Mouse (Mus musculus) large intestine, adult 2 months (tissue): ENCODE data around the gene Aspscr1. TPM values are rescaled to one million over a fixed set of nuclear protein-coding genes. Genes with fewer than 3 reads are reported as not detected.

Experiments
- DNase-seq: peaks from one replicate; pipeline ENCODE4 v3.0.0-alpha.2; 2012; ENCODE audit warnings: low read depth, low spot score
- WGBS: fragments of 180-500 bp; shearing (Covaris S2); methylation state at CpG from one replicate; pipeline ENCODE4 v1.1.7; 2018; 5-methylcytosine and 5-hydroxymethylcytosine counted together
- polyA plus RNA-seq: library from polyadenylated mRNA; depleted of rRNA; stranded (reverse); fragments of >200 nt; gene quantifications from 2 replicates; pipeline ENCODE4 v1.2.3, GENCODE M21; 2012

Gene Aspscr1
- polyA plus RNA-seq, 1 experiment, result 74.9 TPM

DNA sequence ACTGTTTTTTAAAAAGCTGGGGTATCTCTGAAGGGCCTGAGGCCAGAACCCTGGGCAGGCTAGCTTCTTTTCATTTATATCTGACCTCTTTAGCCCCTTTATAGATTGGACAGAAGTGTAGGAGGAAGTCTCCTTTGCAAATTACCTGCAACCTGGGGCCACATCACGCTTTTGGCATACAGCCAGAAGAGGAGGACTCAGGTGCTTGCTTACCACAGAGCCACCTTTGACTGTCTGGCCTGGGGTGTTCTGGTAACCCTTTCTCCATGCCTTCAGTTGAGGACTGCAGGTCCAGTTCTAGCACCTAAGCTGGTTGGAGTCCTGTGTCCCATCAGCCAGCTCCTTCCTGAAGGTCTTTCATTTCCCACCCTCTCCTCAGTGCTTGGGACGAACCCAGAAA is 36.8 kb downstream of the Aspscr1 start:
- WGBS, result 41% methylated on average over 2 of the region's 2 CpGs
- no peak for DNase-seq

DNA sequence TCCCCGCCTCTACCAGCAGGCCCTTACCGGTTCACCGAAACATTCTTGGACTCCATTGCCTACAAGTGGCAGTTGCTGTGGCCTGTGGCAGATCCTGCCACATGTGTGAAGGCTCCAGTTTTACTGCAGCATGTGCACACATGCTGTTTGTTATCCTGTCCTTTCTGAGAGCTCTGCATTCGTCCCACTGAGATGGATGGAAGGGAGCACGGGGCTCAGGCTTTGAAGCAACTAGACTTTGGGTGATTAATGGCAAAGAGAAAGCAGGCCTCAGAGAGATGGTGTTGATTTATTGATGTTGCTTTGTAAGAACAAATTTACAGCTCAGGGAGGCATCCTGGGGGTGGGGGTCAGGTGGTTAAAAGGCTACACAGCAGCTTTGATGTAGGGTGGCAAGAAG is 37.9 kb downstream of the Aspscr1 start:
- WGBS, result 75% methylated on average over 5 of the region's 5 CpGs

DNA sequence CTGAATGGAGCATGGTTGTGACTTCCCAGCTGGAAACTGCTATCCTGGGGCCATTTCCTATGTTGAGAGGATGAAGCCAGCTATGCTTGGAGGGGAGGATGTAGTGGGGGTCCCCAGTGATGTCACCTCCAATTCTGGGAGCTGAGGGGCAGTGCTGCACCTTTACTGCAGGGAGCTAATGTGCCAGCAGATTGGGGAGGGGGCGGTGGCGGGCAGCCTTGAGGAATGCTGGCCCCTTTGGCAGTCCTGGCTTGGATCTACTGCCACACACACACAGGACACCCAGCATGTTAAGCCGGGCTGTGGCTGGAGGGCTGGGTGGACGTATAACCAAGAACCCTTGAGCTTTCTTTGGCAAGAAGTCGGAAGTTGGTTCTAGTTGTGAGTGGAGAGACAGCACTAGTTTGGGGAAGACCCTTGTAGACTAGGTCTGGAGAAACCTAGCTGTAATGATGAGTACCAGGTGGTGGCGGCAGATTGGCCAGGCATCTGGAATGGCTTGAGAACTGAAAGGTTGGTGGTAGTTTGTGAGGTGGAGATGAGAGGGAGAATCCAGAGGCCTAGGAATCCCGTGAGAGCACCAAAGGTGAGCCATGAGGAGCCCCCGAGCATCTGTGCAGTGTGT is 39.3 kb downstream of the Aspscr1 start:
- 67% methylated on average over 8 of the region's 8 CpGs for WGBS
- DNase-seq, result no peak

More for the DNA sequence above, 37.9 kb downstream of the Aspscr1 start:
- DNase-seq, result no peak

GRCm38 (mm10) chr11:120712771-120713568 is 40.2 kb downstream of the Aspscr1 start:
- under 1% methylated on average over 38 of the region's 38 CpGs for WGBS
- DNase-seq, result no peak

- peak; percentile 100 for DNase-seq
- WGBS, result under 1% methylated on average over 53 of the region's 53 CpGs
Observed at GRCm38 (mm10) chr11:120713580-120714518, 41.1 kb downstream of the Aspscr1 start, which contains the start of the genes Cenpx and Lrrc45. TSS of gene Cenpx (minus strand) at chr11:120713738. TSS of gene Lrrc45 (plus strand) at chr11:120713925.

DNA sequence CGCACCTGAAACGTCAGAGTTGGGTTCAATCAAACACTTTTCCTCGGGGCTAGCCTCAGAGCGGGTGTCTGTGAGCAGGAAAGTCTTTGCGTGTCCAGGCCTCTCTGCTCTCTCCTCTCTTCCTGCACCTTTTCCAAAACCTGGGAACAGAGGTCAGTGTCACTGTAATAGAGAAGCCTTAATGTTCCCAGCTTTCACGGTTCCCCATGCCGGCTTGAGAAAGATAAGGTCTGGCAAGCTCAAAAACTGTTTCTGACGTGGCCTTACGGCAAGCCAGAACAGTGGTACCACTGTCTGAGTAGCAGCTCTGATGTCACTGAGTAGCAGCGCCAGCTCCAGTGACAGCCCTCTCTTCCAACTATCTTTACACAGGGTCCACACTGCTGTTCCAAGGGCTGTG is 41.8 kb downstream of the Aspscr1 start:
- DNase-seq, result no peak
- WGBS, result 26% methylated on average over 10 of the region's 10 CpGs

DNA sequence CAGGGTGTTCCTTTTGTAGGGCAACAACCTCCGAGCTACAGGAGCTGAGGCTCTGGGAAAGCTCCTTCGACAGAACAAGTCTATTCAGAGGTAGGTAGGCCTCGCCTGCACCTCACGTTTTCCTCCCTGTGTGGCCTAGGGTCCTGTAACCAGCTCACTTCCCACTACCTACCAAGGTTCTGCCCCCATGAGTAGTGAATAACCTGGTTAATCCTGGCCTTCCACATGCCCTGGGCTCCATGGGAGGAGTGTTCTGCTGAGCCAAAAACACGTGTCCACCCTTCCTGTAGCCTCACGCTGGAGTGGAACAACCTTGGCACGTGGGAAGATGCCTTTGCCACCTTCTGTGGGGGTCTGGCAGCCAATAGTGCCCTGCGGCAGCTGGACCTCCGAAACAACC is 42.4 kb downstream of the Aspscr1 start:
- WGBS, result 92% methylated on average over 9 of the region's 9 CpGs
- DNase-seq, result no peak

DNA sequence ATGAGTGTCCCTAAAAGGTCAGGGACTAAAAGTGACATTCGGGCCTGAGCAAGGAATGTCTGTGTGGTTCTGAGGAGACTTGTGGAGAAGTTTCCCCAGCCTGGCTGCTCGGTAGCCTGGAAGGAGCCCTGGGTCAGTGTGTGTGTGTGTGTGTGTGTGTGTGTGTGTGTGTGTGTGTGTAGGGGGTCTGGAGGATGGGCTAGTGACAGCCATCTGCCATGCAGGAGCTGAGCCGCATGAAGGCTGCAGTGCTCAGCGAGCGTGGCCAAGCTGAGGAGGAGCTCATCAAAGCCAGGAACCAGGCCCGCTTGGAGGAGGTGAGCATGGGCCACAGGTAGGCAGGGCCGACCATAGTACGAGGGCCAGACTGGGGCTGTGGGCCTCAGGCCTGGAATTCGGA is 46.5 kb downstream of the Aspscr1 start:
- no peak for DNase-seq
- 93% methylated on average over 9 of the region's 9 CpGs for WGBS

DNA sequence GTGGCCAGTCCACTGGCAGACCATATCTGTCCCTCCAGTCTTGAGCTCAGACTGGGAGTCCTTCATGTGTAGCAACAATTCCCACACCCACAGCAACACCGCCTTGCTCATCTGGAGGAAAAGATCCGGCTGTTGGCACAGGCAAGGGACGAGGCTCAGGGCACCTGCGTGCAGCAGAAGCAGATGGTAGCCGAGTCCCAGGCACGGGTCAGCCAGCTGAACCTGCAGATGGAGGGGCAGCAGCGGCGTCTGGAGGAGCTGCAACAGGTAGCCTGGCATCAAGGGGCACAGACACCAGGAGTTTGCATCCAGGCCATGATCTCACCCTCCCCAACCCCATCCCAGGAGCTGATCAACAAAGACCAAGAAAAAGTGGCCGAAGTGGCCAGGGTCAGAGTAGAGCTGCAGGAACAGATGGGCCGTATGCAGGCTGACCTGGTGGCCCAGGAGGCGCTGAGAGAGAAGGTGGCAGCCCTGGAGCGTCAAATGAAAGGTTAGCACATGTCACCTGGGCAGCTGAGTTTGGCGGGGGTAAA is 47.1 kb downstream of the Aspscr1 start:
- WGBS, result 90% methylated on average over 13 of the region's 13 CpGs
- no peak for DNase-seq

GRCm38 (mm10) chr11:120720450-120720849 is 47.7 kb downstream of the Aspscr1 start:
- DNase-seq, result peak; percentile 89
- 8% methylated on average over 17 of the region's 17 CpGs for WGBS

DNA sequence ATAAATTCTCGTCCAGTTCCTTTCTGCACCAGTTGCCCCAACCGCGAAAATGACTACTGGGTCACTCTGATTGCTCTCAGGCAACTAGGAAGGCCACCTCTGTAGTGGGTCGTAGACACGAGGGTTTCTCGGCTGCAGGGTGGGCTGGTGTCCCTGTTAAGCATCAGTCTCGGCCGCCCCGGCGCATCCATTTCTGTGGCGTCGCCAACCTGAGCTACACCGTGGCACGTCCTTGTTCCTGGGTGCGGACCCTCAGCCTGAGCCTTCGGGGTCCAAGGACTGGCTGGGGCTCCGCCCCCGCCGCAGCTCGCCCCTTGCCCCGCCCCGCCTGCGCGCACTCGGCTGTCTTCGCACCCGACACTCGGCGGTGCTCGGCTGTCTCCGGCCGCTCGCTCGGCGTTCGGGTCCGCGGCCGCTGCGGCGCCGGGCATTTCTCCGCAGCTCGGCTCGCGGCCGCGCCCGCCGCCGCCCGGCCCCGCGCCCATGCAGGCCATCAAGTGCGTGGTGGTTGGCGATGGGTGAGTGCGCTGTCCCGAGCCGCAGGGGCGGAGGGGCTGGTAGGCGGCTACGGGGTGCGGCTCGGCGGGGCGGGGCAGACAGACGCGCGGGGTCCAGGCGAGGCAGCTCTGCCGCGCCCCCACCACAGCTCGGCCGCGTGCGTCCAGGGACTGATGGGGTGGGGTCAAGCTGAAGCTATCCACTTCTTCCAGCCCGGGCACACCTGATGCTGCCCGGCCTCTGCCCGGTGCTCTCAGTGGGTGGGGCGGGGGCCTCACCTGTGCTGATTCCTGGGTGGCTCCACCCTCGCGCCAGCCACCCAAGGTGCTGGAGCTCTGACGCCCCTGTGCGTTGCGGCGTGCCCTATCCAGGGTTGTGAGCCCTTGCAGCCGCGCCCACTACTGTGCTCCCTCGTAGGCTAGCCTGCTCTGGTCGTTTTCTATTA is 48.6 kb downstream of the Aspscr1 start, which contains the start of gene Rac3:
Gene Rac3, plus strand, starts transcription at position 347 of the 943 bp plus-strand sequence.
- WGBS, result 2% methylated on average over 90 of the region's 90 CpGs
- no peak for DNase-seq

DNA sequence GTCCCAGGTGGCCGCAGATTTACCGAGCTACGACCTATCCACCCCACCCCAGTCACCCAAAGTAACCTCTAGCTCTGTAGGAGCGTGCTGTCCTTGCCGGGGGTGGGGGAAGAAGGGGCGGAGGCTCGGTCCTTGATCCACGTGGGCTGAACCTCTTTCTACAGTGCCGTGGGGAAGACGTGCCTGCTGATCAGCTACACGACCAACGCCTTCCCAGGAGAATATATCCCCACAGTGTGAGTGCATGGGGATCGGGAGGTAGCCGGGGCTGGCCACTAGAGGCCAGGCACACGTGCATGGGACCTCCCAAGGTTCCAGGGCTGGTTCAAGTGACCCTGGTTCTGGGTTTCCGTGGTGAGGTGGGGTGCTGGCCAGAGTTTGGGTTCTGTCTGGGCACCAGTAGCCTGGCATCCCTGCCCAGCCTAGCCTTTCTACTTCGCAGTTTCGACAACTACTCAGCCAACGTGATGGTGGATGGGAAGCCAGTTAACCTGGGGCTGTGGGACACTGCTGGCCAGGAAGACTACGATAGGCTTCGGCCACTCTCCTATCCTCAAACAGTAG is 49.4 kb downstream of the Aspscr1 start:
- 22% methylated on average over 21 of the region's 21 CpGs for WGBS
- no peak for DNase-seq

DNA sequence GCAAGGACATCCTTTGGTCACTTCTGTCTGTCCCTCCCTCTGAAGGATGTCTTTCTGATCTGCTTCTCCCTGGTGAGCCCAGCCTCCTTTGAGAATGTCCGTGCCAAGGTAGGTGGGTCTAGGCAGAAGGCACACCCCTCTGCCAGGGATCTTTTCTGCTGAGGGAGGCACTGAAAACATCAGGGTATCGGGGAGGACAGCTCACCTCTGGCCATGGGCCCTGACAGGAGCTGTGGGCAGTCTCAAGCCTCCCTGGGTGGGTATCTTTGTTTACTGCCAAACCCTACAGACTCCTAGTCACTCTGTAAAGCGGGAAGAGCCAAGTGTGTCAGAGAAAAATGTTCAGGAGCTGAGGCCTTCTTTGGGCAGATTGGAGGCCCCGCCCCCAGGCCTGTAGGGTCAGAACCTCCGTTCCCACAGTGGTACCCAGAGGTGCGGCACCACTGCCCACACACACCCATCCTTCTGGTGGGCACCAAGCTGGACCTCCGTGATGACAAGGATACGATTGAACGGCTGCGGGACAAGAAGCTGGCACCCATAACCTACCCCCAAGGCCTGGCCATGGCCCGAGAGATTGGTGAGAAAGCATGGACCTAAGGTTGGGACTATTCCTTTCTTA is 50.1 kb downstream of the Aspscr1 start:
- WGBS, result 79% methylated on average over 11 of the region's 11 CpGs
- DNase-seq, result no peak

GRCm38 (mm10) chr11:120723509-120723908 is 50.7 kb downstream of the Aspscr1 start:
- DNase-seq, result no peak
- 94% methylated on average over 7 of the region's 7 CpGs for WGBS

GRCm38 (mm10) chr11:120726243-120727168 is 53.7 kb downstream of the Aspscr1 start:
- no peak for DNase-seq
- WGBS, result 18% methylated on average over 35 of the region's 36 CpGs

DNA sequence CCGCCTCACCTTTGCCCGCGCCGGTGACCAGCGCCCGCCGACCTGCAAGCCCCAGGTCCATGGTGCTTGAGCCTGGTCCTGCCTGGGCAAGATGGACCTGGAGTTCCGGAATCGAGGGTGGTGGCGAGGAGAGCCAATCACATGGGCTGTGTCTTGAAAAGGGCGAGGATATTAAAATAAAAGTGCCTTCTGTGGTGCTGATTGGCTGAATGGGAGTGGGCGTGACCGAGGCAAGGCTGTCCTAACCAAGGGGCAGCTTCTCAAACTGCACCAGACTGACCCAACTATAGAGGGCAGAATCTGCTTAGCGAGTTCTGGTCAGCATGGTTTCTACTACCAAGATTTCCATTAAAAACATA is 54.4 kb downstream of the Aspscr1 start, which contains the start of gene Dcxr:
Gene Dcxr, minus strand, starts transcription at position 113 of the 359 bp plus-strand sequence.
- peak; percentile 94 for DNase-seq
- WGBS, result under 1% methylated on average over 14 of the region's 14 CpGs

- DNase-seq, result no peak
- WGBS, result 53% methylated on average over 12 of the region's 12 CpGs
Observed at GRCm38 (mm10) chr11:120727564-120727963, 54.8 kb downstream of the Aspscr1 start.
